ENCODE assay signal across 32 mouse cellular contexts in genomic region chr1:165247788-165248187, GRCm38 (mm10). TPM values are rescaled to one million over a fixed set of nuclear protein-coding genes. Genes with fewer than 3 reads are reported as not detected.
"Had no signal": no experiment of that assay in that cellular context is flagged by ENCODE, and none has a peak within 500 bp of the region (broad histone marks: within the 10 kb centered on the region; RNA-seq: fewer than 3 reads in every experiment).

No protein-coding gene starts in this region.

- H3K9me3 ChIP-seq: limb, embryonic 10.5 days; limb, embryonic 12.5 days; limb, embryonic 13.5 days; limb, embryonic 15.5 days; liver, embryonic 12.5 days; liver, embryonic 13.5 days; liver, embryonic 15.5 days; lung, embryonic 15.5 days; midbrain, embryonic 10.5 days; midbrain, embryonic 12.5 days; midbrain, embryonic 13.5 days; midbrain, embryonic 15.5 days; neural tube, embryonic 12.5 days had no signal

- DNase-seq: left cerebral cortex, postnatal 4 days; liver; liver, embryonic 13.5 days; liver, postnatal 0 days; lung, adult 18-20 months; lung, adult 2 months; lung, embryonic 14.5 days; lung, postnatal 10 days; lung, postnatal 14 days; lung, postnatal 4 days; midbrain, embryonic 14.5 days had no signal

- H3K27ac ChIP-seq: limb, embryonic 10.5 days; limb, embryonic 12.5 days; limb, embryonic 13.5 days; limb, embryonic 15.5 days; liver, embryonic 12.5 days; liver, embryonic 13.5 days; liver, embryonic 14.5 days; liver, embryonic 15.5 days; lung, embryonic 15.5 days; macrophage; midbrain, embryonic 10.5 days; midbrain, embryonic 12.5 days; midbrain, embryonic 13.5 days; midbrain, embryonic 15.5 days; neural tube, embryonic 12.5 days had no signal

- H3K36me3 ChIP-seq: limb, embryonic 10.5 days; limb, embryonic 12.5 days; limb, embryonic 13.5 days; limb, embryonic 15.5 days; liver, embryonic 12.5 days; liver, embryonic 13.5 days; liver, embryonic 15.5 days; lung, embryonic 15.5 days; midbrain, embryonic 10.5 days; midbrain, embryonic 12.5 days; midbrain, embryonic 13.5 days; midbrain, embryonic 15.5 days; neural tube, embryonic 12.5 days had no signal

- H3K4me1 ChIP-seq: limb, embryonic 10.5 days; limb, embryonic 12.5 days; limb, embryonic 13.5 days; limb, embryonic 15.5 days; liver, embryonic 12.5 days; liver, embryonic 13.5 days; liver, embryonic 15.5 days; midbrain, embryonic 10.5 days; midbrain, embryonic 12.5 days; midbrain, embryonic 13.5 days; midbrain, embryonic 15.5 days; neural tube, embryonic 12.5 days had no signal

- H3K4me2 ChIP-seq: limb, embryonic 12.5 days; limb, embryonic 13.5 days; limb, embryonic 15.5 days; liver, embryonic 11.5 days; liver, embryonic 12.5 days; liver, embryonic 13.5 days; liver, embryonic 15.5 days; lung, embryonic 14.5 days; lung, embryonic 15.5 days; midbrain, embryonic 11.5 days; midbrain, embryonic 12.5 days; midbrain, embryonic 13.5 days; midbrain, embryonic 15.5 days; neural tube, embryonic 12.5 days had no signal

- H3K9ac ChIP-seq: limb, embryonic 12.5 days; limb, embryonic 13.5 days; limb, embryonic 15.5 days; liver, embryonic 12.5 days; liver, embryonic 13.5 days; liver, embryonic 14.5 days; liver, embryonic 15.5 days; liver, postnatal 0 days; lung, embryonic 14.5 days; lung, embryonic 15.5 days; midbrain, embryonic 12.5 days; midbrain, embryonic 13.5 days; midbrain, embryonic 15.5 days; neural tube, embryonic 12.5 days had no signal

- H3K4me3 ChIP-seq: limb, embryonic 10.5 days; limb, embryonic 12.5 days; limb, embryonic 13.5 days; limb, embryonic 15.5 days; liver, embryonic 12.5 days; liver, embryonic 13.5 days; liver, embryonic 15.5 days; lung, embryonic 15.5 days; megakaryocyte, embryonic 14.5 days; midbrain, embryonic 10.5 days; midbrain, embryonic 12.5 days; midbrain, embryonic 13.5 days; midbrain, embryonic 15.5 days; myocyte; neural tube, embryonic 12.5 days had no signal

- ATAC-seq: liver, embryonic 12.5 days; liver, postnatal 0 days; lung, postnatal 0 days; midbrain, embryonic 13.5 days; midbrain, embryonic 15.5 days; midbrain, embryonic 16.5 days had no signal

- H3K27me3 ChIP-seq: limb, embryonic 12.5 days; limb, embryonic 13.5 days; limb, embryonic 15.5 days; liver, embryonic 13.5 days; liver, embryonic 15.5 days; lung, embryonic 15.5 days; midbrain, embryonic 12.5 days; midbrain, embryonic 13.5 days; midbrain, embryonic 15.5 days; neural tube, embryonic 12.5 days had no signal

RNA-seq across cellular contexts. Expression of gene Gpr161, which starts 47.8 kb away (rescaled TPM):
- total RNA-seq: monocyte, adult 5-6 weeks had no signal
- polyA plus RNA-seq: macrophage had no signal
